Mouse (Mus musculus) forebrain, embryonic 15.5 days (tissue): ENCODE measurements around the gene Cldn2. TPM values are rescaled to one million over a fixed set of nuclear protein-coding genes. Genes with fewer than 3 reads are reported as not detected.

ENCODE experiments used
- polyA plus RNA-seq: library from polyadenylated mRNA; unstranded; fragments of >200 nt; fragmentation: Nextera tagmentation; extraction: Ambion mirVana; gene quantifications from 2 replicates; pipeline ENCODE4 v1.2.1, GENCODE M21; 2015

The Cldn2 gene
- polyA plus RNA-seq, 1 experiment from 2014 or later, result 2.0 TPM

Other genes with a start within 250 kb of the Cldn2 start
- gene Rnf128, start 237.5 kb upstream of the Cldn2 start, polyA plus RNA-seq, result 2.8 and 3.1 TPM in 2 replicates
- 0.74 and 1.0 TPM in 2 replicates for gene Tbc1d8b, start 115.8 kb upstream of the Cldn2 start, polyA plus RNA-seq
- gene Gm15013, start 86.3 kb upstream of the Cldn2 start, polyA plus RNA-seq, result not detected in 2 replicates
- gene Ripply1, start 18.5 kb upstream of the Cldn2 start, polyA plus RNA-seq, result not detected in 2 replicates
- 2.5 and 2.8 TPM in 2 replicates for gene Morc4, start 70.8 kb downstream of the Cldn2 start, polyA plus RNA-seq
- 7.1 TPM in 2 replicates for gene Rbm41, start 197.8 kb downstream of the Cldn2 start, polyA plus RNA-seq